Mouse (Mus musculus) bone marrow macrophage, adult 2 months (primary cell): ENCODE measurements around the gene Sec14l1.

Experiments used
- CTCF ChIP-seq: IDR thresholded peaks from 2 replicates; pipeline ENCODE4 v1.5.1; 2012; ENCODE audit warnings: low read depth, mild to moderate bottlenecking, low read length, moderate library complexity
- POLR2A ChIP-seq: IDR thresholded peaks from 2 replicates; pipeline ENCODE4 v1.6.1; 2012; ENCODE audit warnings: mild to moderate bottlenecking, low read depth, low read length, borderline replicate concordance

- TF ChIP-seq CTCF (no peak), POLR2A (no peak)
These were observed 16.5 kb downstream of the Sec14l1 start for GRCm38 (mm10) chr11:117131450-117131849.
